Mouse (Mus musculus): Measurements from ENCODE around the gene Tmcc2.
"Not testable (repeated sequence)": the region's sequence is repeated elsewhere in the genome, so short reads cannot be mapped to it uniquely, and the experiment has no call there.

Tmcc2 gene

DNA sequence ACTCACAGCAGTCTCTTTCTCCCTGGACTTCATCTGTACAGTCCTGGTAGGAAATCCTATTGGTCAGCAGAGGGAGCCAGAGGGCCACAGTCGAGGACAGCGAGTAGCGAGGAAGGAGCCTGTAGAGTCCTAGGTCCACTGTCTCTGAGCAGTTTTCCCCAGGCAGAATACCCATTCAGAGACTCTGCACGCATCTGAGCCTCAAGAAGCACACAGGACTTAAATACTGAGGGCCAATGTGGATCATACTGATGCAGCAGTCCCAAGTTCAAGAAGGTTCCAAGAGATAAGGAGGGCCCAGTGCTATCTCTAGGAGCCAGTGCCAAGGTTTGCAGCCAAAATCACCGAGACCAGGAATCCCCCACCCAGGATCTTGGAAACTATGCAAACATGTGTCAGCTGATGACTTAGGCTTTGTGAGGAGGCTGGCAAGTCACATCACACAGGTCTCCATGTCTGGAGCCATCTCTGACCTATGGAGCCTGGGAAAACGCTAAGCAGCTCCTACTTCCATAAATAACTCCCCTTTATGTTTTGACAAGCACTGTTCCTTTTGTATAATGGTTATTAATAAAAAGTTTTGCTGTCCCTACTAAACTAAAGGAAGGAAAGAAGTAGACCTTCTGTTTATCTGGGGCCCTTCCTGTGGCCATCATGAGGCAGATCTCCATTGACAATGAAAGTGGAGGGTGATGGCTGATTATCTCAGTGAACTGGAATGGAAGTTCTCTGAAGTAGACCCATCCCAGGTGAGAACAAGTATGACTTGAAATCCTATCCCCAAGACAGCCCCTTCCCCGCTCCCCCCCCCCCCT lies 23.2 kb downstream of the Tmcc2 start:
- peak; percentile 98 for DNase-seq

DNA sequence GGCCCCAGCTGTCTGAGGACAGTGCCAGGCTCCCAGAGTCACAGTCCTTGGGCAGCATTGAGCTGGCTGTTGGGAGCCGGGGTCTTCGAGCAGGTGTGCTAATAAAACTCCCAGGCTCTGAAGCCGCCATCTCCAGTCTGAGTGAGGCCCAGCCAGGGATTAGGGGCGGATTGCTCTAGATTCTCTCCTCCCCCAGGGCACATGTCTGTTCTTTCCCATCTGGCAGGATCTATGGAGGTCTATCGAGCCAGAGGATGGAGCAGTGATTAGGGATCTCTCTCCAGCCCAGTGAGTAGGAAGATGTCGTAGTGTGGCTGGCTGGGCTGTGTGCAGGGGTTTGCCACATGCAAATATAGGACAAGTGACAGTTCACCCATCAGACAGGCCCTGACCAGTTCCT lies 24.1 kb downstream of the Tmcc2 start:
- DNase-seq = no peak

DNA sequence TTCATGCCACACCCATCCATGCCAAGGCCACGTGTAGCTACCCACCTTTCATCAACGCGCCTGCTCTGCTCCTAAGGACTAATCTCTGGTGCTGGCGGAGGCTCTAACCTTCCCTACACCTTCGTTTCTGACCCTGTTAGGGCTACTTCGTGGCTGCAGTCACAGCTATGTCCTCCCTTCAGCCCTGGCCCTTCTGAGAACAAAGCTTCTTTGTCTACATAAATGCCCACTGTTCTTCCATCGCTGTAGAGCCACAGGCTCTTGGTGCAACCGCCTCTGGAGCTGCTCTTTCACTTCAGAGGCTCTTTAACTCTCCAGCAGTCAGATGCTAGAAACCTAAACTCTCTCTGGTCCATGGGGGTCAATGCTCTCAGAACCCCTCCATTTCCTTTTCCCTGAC lies 24.8 kb downstream of the Tmcc2 start:
- no peak for DNase-seq

DNA sequence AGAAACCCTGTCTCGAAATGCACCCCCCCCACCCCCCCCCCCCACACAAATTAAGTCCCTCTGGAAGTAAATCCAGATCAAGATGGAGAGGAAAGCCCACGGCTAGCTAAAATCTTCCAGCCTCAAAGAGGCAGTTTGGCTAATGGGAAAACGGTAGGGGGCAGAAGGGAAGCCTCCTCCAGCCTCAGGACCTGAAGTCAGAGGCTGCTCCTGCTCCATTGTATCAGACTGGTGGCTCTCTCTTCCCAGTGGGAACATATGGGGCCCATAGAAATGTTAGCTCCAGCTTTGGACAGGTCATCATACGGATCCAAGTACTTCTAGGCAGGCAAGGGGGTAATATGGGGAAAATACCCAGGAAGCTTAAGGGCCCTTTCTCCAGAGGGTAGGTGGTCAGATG lies 25.4 kb downstream of the Tmcc2 start:
- DNase-seq = no peak

DNA sequence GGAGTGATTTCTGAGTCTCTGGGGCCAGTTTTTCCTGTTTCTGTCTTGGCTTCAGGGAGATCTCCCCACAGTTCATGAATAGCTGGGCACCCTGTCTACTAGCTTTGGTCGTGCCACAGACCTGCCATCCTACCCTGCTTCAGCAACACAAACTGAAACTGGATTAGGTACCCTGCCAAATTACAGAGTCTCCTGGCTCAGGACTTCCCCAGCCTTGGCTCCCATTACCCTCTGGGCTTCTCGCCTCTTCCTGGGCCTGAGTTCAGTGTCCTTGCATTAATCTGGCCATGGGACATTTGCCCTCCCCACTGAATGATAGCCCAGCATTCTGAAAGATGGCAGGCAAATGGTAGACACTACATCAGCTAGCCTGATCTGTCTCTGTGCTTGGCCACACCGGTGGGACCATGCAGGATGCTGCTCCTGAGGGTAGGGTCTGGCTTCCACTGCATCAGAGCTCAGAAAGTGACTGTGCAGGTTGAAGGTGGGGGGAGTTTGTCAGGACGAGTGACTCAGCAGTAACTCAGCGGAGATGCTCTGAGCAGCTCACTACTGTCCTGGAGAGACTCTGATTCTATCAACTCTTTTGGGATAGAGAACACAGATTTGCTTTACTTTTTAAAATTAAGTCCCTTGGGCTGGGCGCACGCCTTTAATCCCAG lies 26.1 kb downstream of the Tmcc2 start:
- no peak for DNase-seq

DNA sequence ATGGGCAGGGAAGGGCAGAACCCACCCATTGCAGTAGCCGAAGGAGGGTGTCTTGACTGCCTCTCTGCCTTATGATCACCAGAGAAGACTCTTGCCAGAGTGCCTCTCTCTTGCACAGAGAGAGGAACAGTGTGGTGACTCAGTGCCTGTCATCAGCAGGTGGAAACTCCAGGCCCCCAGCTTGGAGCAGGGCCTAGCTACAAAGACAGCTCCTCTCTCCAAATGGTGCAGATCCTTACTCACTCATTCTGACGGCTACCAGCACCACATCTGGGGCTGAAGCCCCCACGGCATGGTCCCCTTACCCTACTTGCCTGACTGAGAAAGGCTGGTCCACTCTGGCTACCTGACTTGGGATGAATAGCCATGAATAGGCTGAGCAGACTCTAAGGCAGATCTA lies 26.7 kb downstream of the Tmcc2 start:
- DNase-seq = no peak

- no peak for DNase-seq
Measured at GRCm38 (mm10) chr1:132361959-132362358, 29.1 kb downstream of the Tmcc2 start.

GRCm38 (mm10) chr1:132356841-132357240 lies 34.2 kb downstream of the Tmcc2 start:
- no peak for DNase-seq

DNA sequence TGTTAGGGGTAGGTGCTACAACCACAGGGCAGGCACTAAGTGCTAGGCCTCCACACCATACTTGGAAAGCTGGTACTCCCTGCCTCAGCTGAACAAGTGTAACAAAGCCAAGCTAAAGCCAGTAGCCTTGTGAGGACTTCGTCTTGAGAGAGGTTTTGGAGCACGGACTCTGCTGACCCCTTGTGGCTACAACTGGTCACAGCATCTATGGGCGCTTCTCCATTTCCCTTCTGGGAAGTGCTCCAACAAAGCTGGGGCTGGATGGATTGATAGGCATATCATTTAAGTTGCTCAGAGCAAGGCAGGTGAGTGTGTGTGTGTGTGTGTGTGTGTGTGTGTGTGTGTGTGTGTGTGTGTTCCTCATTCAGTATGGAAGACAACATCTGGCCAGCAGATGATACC lies 35.2 kb downstream of the Tmcc2 start:
- peak; percentile 98 for DNase-seq

GRCm38 (mm10) chr1:132355162-132355601 lies 35.9 kb downstream of the Tmcc2 start:
- DNase-seq = peak; percentile 95

DNA sequence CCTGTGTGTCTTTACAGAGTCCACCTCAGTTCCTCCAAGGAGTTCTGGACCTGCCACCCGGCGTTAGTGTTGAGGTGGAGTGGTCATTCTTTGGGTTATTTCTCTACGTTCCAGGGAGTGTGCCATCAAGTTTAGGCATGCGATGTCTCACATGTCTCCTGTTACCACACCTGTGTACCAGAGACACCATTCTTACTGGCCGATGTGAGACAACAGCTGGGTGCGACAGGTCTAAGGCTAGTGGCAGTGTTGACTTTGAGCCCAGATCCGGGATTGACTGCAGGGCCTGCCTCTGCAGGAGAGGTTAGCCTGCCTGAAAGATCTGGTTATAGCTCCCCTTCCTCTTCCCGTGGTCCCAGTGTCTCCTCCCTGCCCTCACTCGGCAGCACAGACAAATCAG lies 36.8 kb downstream of the Tmcc2 start:
- DNase-seq = no peak

DNA sequence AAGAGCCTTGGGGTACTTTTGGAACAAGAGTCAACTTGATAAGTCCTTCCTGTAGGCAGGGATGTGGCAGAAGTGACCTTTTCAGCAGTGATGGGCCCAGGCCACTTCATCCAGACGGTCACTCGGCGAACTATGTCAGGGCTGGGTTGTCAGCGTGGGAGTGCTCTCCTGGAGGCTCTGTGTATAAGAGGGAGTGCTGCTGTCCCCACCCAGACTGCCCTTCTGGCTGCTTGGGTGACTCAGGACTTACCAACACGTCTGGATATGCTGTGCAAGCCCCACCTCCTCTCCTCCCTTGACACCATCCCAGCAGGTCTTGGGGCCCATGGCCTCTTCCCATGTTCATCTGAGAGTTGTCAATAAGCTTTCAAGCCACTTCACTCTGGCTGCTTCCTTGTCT lies 37.7 kb downstream of the Tmcc2 start:
- DNase-seq = no peak

- DNase-seq = no peak
Measured at GRCm38 (mm10) chr1:132351058-132351457, 40.0 kb downstream of the Tmcc2 start.

- DNase-seq = not testable (repeated sequence)
Measured at GRCm38 (mm10) chr1:132349601-132350000, 41.5 kb downstream of the Tmcc2 start.

- not testable (repeated sequence) for DNase-seq
Measured at GRCm38 (mm10) chr1:132349049-132349448, 42.0 kb downstream of the Tmcc2 start.

DNA sequence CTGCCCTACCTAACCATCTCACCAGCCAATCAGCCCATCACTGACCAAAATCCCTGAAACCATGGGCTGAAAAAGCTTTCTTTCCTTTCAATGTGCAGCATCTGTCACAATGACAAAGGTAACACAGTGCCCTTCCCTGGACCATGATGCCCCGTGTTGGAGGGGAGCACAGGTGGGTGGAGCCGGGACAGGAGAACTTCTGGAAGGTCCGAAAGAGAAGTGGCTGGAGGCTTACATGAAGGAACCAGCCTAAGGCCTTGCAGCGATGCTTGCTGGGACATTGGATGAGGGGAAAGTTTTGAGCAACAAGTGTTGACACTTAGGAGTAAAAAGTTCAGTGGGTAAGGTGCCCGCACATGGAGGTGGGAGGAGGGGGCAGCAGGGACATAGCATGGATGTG lies 42.7 kb downstream of the Tmcc2 start:
- DNase-seq = peak; percentile 93

DNA sequence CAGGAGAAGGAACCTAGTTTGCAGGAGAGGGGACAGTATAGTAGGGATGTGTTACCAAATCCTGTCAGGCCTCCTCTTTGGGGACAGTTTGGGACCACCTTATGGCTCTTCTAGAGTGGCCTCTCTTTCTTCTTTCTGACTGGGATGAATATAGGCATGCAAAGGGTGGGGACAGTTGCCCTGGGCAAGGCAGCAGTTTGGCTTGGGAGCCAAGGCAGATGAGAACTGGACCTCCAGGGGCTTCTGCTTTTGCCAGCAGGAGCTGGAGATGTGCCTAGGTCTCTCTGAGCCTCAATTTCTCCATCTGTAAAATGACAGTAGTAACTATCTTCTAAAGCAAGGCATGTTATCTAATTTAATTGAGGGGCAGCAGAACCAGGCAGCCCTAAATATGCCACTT lies 44.1 kb downstream of the Tmcc2 start:
- DNase-seq = peak; percentile 93

GRCm38 (mm10) chr1:132346134-132346851 lies 44.8 kb downstream of the Tmcc2 start:
- peak; percentile 99 for DNase-seq

GRCm38 (mm10) chr1:132345514-132345913 lies 45.6 kb downstream of the Tmcc2 start:
- peak; percentile 96 for DNase-seq

GRCm38 (mm10) chr1:132343656-132344055 lies 47.4 kb downstream of the Tmcc2 start:
- no peak for DNase-seq

DNA sequence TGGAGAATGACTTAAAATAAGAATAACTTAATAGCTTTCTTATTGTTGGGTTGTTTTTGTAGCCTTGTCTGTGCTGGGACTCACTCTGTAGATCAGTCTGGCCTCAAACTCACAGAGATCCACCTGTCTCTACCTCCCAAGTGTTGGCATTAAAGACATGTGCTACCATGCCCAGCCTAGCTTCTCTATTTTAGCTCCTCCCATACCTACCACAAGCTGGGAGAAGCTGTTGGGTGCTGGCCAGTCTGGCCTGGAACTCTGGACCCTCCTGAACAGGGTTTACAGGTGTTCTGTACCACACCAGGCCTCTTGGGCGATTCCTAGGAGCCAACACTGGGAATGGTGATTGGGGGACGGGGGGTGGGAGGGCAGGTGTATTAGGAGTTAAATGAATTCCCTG lies 47.9 kb downstream of the Tmcc2 start:
- no peak for DNase-seq

DNA sequence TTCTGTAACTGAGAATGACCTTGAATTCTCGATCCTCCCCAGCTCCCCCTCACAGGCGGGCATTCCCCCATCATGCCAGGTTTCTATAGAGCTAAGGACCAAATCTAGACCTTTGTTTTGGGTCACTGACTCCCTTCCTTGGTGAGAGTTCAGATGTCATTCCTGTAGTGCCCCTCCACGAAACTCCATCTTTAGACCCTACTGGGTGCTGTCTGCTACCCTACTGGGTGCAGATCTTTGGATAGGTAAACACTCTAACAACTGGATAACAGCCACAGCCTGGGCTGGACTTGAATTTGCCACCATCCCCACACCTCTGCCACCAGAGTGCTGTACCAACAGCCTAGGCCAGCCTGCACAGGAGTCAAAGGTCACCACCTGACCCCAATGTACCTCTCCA lies 48.6 kb downstream of the Tmcc2 start:
- DNase-seq = no peak

GRCm38 (mm10) chr1:132341731-132342501 lies 49.2 kb downstream of the Tmcc2 start:
- DNase-seq = peak; percentile 99

Measured in heart, adult 11 months (tissue).